In genomic region chrX:102250891-102251170, GRCm38 (mm10) we compare ENCODE assay signal across 8 mouse cellular contexts. TPM values are rescaled to one million over a fixed set of nuclear protein-coding genes. Genes with fewer than 3 reads are reported as not detected.
DNase-seq lines count a peak whose midpoint lies in the region; ATAC-seq and TF ChIP-seq lines count a peak whose summit lies in the region.

No protein-coding gene starts in this region.

- DNase-seq in heart, adult 18-20 months, result no peak
- peak; percentile 4 for DNase-seq in G1E (ENCODE audit: low spot score)
- DNase-seq in hindbrain, embryonic 11.5 days (ENCODE audit: low spot score), result peak; percentile 47
- DNase-seq in layer of hippocampus, postnatal 14 days (ENCODE audit: low spot score in 2 of 2), result no peak
- no peak for DNase-seq in yolk sac, embryonic 10.5 days (ENCODE audit: low spot score)
- no peak for DNase-seq in adrenal gland, postnatal 10 days

- peaks cover 10% of the 10 kb centered on the region; the same call in 1 of the 2 replicates for H3K27me3 ChIP-seq in heart, embryonic 14.5 days (ENCODE audit: control insufficient read depth, insufficient read depth, low read length)
- H3K27me3 ChIP-seq in G1E (ENCODE audit: insufficient read depth, low read length), result peaks cover 48% of the 10 kb centered on the region
- H3K27me3 ChIP-seq in hindbrain, embryonic 11.5 days (ENCODE audit: control insufficient read depth, insufficient read depth, low read length), result peaks cover 48% of the 10 kb centered on the region
- H3K27me3 ChIP-seq in midbrain, embryonic 13.5 days, result peaks cover 71% of the 10 kb centered on the region

- ATAC-seq in heart, embryonic 14.5 days (ENCODE audit: insufficient number of reproducible peaks, insufficient read depth, low FRiP score, low read depth), result no peak
- ATAC-seq in G1E (ENCODE audit: extremely low read depth, insufficient number of reproducible peaks, low FRiP score, poor library complexity, severe bottlenecking), result no peak
- peak; percentile 8; the same call in 1 of the 2 replicates for ATAC-seq in hindbrain, embryonic 11.5 days (ENCODE audit: low FRiP score)
- ATAC-seq in midbrain, embryonic 13.5 days, result no peak

- H3K27ac ChIP-seq in heart, embryonic 14.5 days (replicated peaks in 1 of 2; ENCODE audit: control insufficient read depth in 1 of 2, insufficient read depth in 1 of 2, low read depth in 2 of 2, low read length in 2 of 2), result peak overlapping the region; percentile 46 to 74
- H3K27ac ChIP-seq in hindbrain, embryonic 11.5 days (ENCODE audit: low read depth, low read length), result no peak overlapping the region
- no peak overlapping the region for H3K27ac ChIP-seq in midbrain, embryonic 13.5 days

- WGBS in heart, embryonic 14.5 days, result 12% methylated on average over 24 of the region's 24 CpGs
- WGBS in hindbrain, embryonic 11.5 days, result 9% methylated on average over 22 of the region's 24 CpGs
- 26% methylated on average over 24 of the region's 24 CpGs for WGBS in midbrain, embryonic 13.5 days

- H3K4me1 ChIP-seq in heart, embryonic 14.5 days (ENCODE audit: control insufficient read depth in 2 of 2, insufficient read depth in 2 of 2, low read length in 2 of 2), result no peaks in the 10 kb centered on the region
- no peaks in the 10 kb centered on the region for H3K4me1 ChIP-seq in G1E (ENCODE audit: insufficient read depth, low read depth, low read length)
- H3K4me1 ChIP-seq in hindbrain, embryonic 11.5 days (replicated peaks; ENCODE audit: control insufficient read depth, insufficient read depth, low read length), result no peaks in the 10 kb centered on the region
- peaks cover 10% of the 10 kb centered on the region for H3K4me1 ChIP-seq in midbrain, embryonic 13.5 days (replicated peaks)

- H3K4me3 ChIP-seq in heart, embryonic 14.5 days (ENCODE audit: control insufficient read depth in 1 of 2, insufficient read depth in 1 of 2, low read depth in 1 of 2, low read length in 2 of 2), result peak overlapping the region; percentile 57 to 60
- H3K4me3 ChIP-seq in G1E (ENCODE audit: low read depth, low read length), result no peak overlapping the region; the same call in 1 of the 2 replicates
- peak overlapping the region; percentile 40 for H3K4me3 ChIP-seq in hindbrain, embryonic 11.5 days (ENCODE audit: low read depth, low read length)
- peak overlapping the region; percentile 53 for H3K4me3 ChIP-seq in midbrain, embryonic 13.5 days (replicated peaks)

- 0 out of 2 replicates have a peak, but pooled peaks cover 8% of the 10 kb centered on the region for H3K36me3 ChIP-seq in heart, embryonic 14.5 days (ENCODE audit: control insufficient read depth, insufficient read depth, low read length)
- peaks cover 2% of the 10 kb centered on the region for H3K36me3 ChIP-seq in G1E (replicated peaks)
- H3K36me3 ChIP-seq in hindbrain, embryonic 11.5 days (ENCODE audit: control insufficient read depth, insufficient read depth, low read length), result no peaks in the 10 kb centered on the region
- H3K36me3 ChIP-seq in midbrain, embryonic 13.5 days, result no peaks in the 10 kb centered on the region

- peak overlapping the region; percentile 79 for H3K9ac ChIP-seq in heart, embryonic 14.5 days (ENCODE audit: low read length)
- peak overlapping the region; percentile 27; the same call in 1 of the 2 replicates for H3K9ac ChIP-seq in hindbrain, embryonic 11.5 days (ENCODE audit: low read depth, low read length)
- peak overlapping the region; percentile 63 for H3K9ac ChIP-seq in midbrain, embryonic 13.5 days (replicated peaks)

- H3K9me3 ChIP-seq in heart, embryonic 14.5 days (ENCODE audit: control insufficient read depth, low read length), result 0 out of 2 replicates have a peak, but pooled peaks cover 3% of the 10 kb centered on the region
- no peaks in the 10 kb centered on the region for H3K9me3 ChIP-seq in G1E (replicated peaks)
- H3K9me3 ChIP-seq in hindbrain, embryonic 11.5 days (ENCODE audit: control insufficient read depth, low read length), result no peaks in the 10 kb centered on the region
- H3K9me3 ChIP-seq in midbrain, embryonic 13.5 days, result no peaks in the 10 kb centered on the region

- no peak for TF ChIP-seq CTCF in G1E (IDR thresholded peaks at IDR 0.05; ENCODE audit: low read depth, low read length)

- H3K4me2 ChIP-seq in heart, embryonic 14.5 days (ENCODE audit: low read length), result peak overlapping the region; percentile 69
- peak overlapping the region; percentile 84 for H3K4me2 ChIP-seq in hindbrain, embryonic 11.5 days (replicated peaks; ENCODE audit: low read depth, low read length)
- peak overlapping the region; percentile 83 for H3K4me2 ChIP-seq in midbrain, embryonic 13.5 days (replicated peaks)

RNA-seq across cellular contexts. Expression of gene Cited1, which starts 1.1 kb away (rescaled TPM):
- 539 and 602 TPM in 2 replicates for polyA plus RNA-seq in heart, embryonic 14.5 days (2014; fragmentation: Nextera tagmentation; extraction: Ambion mirVana)
- under 1 TPM in 1 of 2 experiments, not detected in 1; 0.60 TPM for total RNA-seq in heart, adult 18-20 months (2021)
- total RNA-seq in G1E (2014; fragmentation: Nextera tagmentation), result not detected in 2 replicates
- total RNA-seq in G1E (2017), result 3.8 and 4.4 TPM in 2 replicates
- 1.6 and 1.7 TPM in 2 replicates for polyA plus RNA-seq in G1E (2012)
- polyA plus RNA-seq in hindbrain, embryonic 11.5 days (2014; fragmentation: Nextera tagmentation; extraction: Ambion mirVana), result 12.1 and 15.0 TPM in 2 replicates
- 8.5 and 11.0 TPM in 2 replicates for polyA plus RNA-seq in midbrain, embryonic 13.5 days (2015; fragmentation: Nextera tagmentation; extraction: Ambion mirVana)
- total RNA-seq in layer of hippocampus, postnatal 14 days (2021), result 1 to 10 TPM; 3.5 to 4.0 TPM
- total RNA-seq in adrenal gland, postnatal 10 days (2021), result 1 to 10 TPM; 1.7 to 1.8 TPM

Comparison
In these comparisons a context has a peak if more than half of its experiments do, and no peak if none do; other contexts are left out.
1. H3K27ac ChIP-seq: peak in heart, embryonic 14.5 days (2 of 2); none in hindbrain, embryonic 11.5 days (single experiment) and midbrain, embryonic 13.5 days (single experiment).
2. H3K9ac ChIP-seq: peak in every context shown above with its lines; median percentile 79 in heart, embryonic 14.5 days; 63 in midbrain, embryonic 13.5 days; 27 in hindbrain, embryonic 11.5 days.
3. DNase-seq: peak in G1E (single experiment) and hindbrain, embryonic 11.5 days (single experiment); none in heart, adult 18-20 months (0 of 2), layer of hippocampus, postnatal 14 days (0 of 2), yolk sac, embryonic 10.5 days (single experiment) and adrenal gland, postnatal 10 days (single experiment).
4. Peak in every context shown above with its lines, with median percentiles within 50 percentile points of each other: H3K4me2 ChIP-seq.